Mouse (Mus musculus) adrenal gland, postnatal 10 days (tissue): Measurements from ENCODE around the gene Asap2. TPM values are rescaled to one million over a fixed set of nuclear protein-coding genes. Genes with fewer than 3 reads are reported as not detected.

Experiments used
- DNase-seq: peaks from one replicate; pipeline ENCODE4 v3.0.0; 2021; ENCODE audit warnings: mixed read lengths
- total RNA-seq, 2 experiments: library from RNA; stranded (reverse); gene quantifications; 2 replicates each; pipeline ENCODE4 v1.2.3; 2021

The Asap2 gene
- total RNA-seq, 2 experiments from 2014 or later: 18.2 to 19.9 TPM

GRCm38 (mm10) chr12:21212876-21213275, 222.6 kb downstream of the Asap2 start:
- no peak for DNase-seq

GRCm38 (mm10) chr12:21214551-21215165, 224.4 kb downstream of the Asap2 start:
- no peak for DNase-seq

GRCm38 (mm10) chr12:21217776-21218444, 227.7 kb downstream of the Asap2 start:
- DNase-seq: no peak

GRCm38 (mm10) chr12:21220596-21220995, 230.3 kb downstream of the Asap2 start:
- DNase-seq: no peak

GRCm38 (mm10) chr12:21223923-21224322, 233.7 kb downstream of the Asap2 start:
- DNase-seq: peak; percentile 37

- DNase-seq: no peak
Observed at GRCm38 (mm10) chr12:21225358-21225757, 235.1 kb downstream of the Asap2 start.

- no peak for DNase-seq
Observed at GRCm38 (mm10) chr12:21226316-21226715, 236.1 kb downstream of the Asap2 start.

GRCm38 (mm10) chr12:21227076-21227980, 237.1 kb downstream of the Asap2 start:
- peak; percentile 86 for DNase-seq

GRCm38 (mm10) chr12:21228650-21229049, 238.4 kb downstream of the Asap2 start:
- no peak for DNase-seq

GRCm38 (mm10) chr12:21229076-21229918, 239.0 kb downstream of the Asap2 start:
- DNase-seq: no peak

GRCm38 (mm10) chr12:21233727-21234126, 243.5 kb downstream of the Asap2 start:
- no peak for DNase-seq

GRCm38 (mm10) chr12:21234560-21234959, 244.3 kb downstream of the Asap2 start:
- DNase-seq: no peak

- DNase-seq: no peak
Observed at GRCm38 (mm10) chr12:21241965-21242364, 251.7 kb downstream of the Asap2 start.

GRCm38 (mm10) chr12:21244375-21244960, 254.2 kb downstream of the Asap2 start:
- DNase-seq: no peak

- no peak for DNase-seq
Observed at GRCm38 (mm10) chr12:21247711-21248392, 257.6 kb downstream of the Asap2 start.

GRCm38 (mm10) chr12:21260494-21261256, 270.4 kb downstream of the Asap2 start:
- peak; percentile 42 for DNase-seq

GRCm38 (mm10) chr12:21261521-21261920, 271.3 kb downstream of the Asap2 start:
- DNase-seq: no peak

GRCm38 (mm10) chr12:21263256-21263655, 273.0 kb downstream of the Asap2 start:
- no peak for DNase-seq

- DNase-seq: peak; percentile 33
Observed at GRCm38 (mm10) chr12:21264241-21264640, 274.0 kb downstream of the Asap2 start.

GRCm38 (mm10) chr12:21264970-21265369, 274.7 kb downstream of the Asap2 start:
- DNase-seq: no peak
